Mouse (Mus musculus) cerebellum, adult (tissue): ENCODE results near the gene Copg1.

Experiments
- ATAC-seq: cut with Nextera tagmentation; 2 replicates; pipeline ENCODE4 v1.9.2; 2017; ENCODE audit warnings: mild to moderate bottlenecking, moderate library complexity, mixed read lengths; ENCODE audit not compliant: insufficient number of reproducible peaks, low FRiP score, low TSS enrichment

Copg1 gene

GRCm38 (mm10) chr6:87887594-87888233 is at the start of gene Copg1:
TSS of gene Copg1 (plus strand) at chr6:87887814.
- peak; percentile 89 for ATAC-seq

- peak; percentile 97 for ATAC-seq
Observed at GRCm38 (mm10) chr6:87838551-87839197, 48.9 kb upstream of the Copg1 start, which contains the start of gene Isy1. TSS of gene Isy1 (minus strand) at chr6:87838798.

DNA sequence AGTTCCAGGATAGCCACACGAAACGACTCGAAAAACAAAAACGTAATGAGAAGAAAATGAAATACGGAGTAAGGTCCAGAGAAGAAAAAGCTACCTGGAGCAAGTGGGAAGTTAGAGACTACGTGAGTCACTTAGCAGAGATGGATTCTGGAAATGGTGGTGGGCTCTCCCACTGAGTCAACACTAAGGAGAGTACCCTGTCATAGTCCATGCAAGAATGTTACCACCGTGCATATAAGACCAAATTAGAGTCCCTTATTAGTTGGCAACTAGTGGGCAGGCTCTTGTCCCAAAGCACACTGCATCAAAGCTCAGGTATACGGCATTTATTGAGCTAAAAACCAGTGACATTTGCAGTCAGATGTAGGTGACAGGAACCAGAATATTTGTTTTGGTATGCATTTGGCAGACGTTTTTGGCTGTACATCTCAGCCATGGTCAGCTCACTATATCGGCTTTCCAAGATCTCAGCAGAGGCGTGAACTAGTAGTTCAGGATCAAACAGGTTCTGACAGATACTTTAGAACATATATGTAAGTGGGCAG is 47.7 kb upstream of the Copg1 start:
- ATAC-seq: no peak

DNA sequence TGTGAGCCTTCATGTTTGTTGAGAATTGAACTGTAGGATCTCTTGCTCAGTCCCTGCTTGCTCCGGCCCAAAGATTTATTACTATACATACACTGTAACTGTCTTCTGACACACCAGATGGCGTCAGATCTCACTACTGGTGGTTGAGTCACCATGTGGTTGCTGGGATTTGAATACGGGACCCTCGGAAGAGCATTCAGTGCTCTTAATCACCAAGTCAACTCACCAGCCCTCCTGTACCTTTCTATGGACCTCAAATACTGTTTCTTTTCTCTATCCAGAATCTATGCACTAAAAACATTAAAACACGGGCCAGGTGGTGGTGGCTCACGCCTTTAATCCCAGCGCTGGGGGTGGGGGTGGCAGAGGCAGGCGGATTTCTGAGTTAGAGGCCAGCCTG is 46.0 kb upstream of the Copg1 start:
- ATAC-seq: no peak

DNA sequence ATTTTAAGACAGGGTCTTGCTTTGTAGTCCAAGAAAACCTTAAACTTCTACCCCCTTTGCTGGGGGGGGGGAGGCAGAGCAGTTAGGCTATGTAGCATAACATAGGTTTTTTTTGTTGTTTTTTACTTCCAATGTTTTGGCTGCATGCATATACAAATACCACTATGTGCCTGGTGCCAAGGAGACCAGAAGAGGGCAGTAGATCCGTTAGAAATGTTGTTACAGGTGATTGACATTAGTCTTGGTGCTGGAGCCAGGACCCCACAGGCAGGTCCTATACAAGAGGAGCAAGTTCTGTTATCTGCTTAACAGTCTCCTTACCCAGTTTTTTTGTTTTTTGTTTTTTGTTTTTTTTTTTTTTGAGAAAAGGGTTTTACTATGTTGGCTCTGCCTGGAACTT is 45.4 kb upstream of the Copg1 start:
- no peak for ATAC-seq

- no peak for ATAC-seq
Observed at GRCm38 (mm10) chr6:87845031-87845695, 42.5 kb upstream of the Copg1 start.

- no peak for ATAC-seq
Observed at GRCm38 (mm10) chr6:87846813-87847212, 40.8 kb upstream of the Copg1 start.

- no peak for ATAC-seq
Observed at GRCm38 (mm10) chr6:87849780-87850154, 37.8 kb upstream of the Copg1 start.

GRCm38 (mm10) chr6:87850155-87850899 is 37.3 kb upstream of the Copg1 start:
- ATAC-seq: peak; percentile 60

GRCm38 (mm10) chr6:87850900-87851614 is 36.6 kb upstream of the Copg1 start, which contains the start of gene Cnbp:
TSS of gene Cnbp (minus strand) at chr6:87851106.
- peak; percentile 96 for ATAC-seq

DNA sequence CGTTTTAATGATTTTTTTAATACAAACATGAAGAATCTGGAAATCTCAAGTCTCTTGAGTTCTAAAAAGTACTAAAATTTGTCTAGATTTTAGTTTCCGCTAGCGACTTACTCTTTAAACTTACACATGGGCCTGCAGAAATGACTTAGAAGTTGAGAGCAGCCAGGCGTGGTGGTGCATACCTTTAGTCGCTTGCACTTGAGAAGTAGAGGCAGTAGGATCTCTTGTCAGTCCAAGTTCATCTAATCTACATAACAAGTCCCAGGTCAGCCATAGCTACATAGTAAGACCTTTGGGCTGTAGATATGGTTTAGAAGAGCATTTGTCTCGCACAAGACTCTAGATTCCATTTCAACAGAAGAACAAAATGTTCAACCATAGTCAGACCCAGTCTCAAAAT is 35.7 kb upstream of the Copg1 start:
- no peak for ATAC-seq

- ATAC-seq: no peak
Observed at GRCm38 (mm10) chr6:87853446-87853845, 34.2 kb upstream of the Copg1 start.

DNA sequence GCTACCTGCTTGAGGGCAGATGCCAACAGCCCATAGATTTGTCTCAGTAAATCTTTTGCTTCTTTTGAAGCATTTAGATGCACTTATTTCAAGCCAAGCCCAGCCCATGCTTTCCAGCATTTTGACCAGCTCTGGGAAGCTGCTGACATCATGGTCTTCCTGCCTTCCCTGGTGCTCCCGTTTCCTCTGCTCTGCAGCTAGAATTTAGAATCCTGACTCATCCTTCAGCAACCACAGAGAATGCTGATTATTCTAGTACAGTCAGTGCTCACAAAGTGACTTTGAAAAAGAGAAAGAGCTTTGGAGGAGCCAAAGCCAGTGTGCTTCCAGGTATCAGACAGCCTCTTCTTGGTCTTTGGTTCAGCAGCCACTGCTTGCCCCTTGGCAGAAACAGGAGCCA is 30.5 kb upstream of the Copg1 start:
- no peak for ATAC-seq

- no peak for ATAC-seq
Observed at GRCm38 (mm10) chr6:87866211-87866610, 21.4 kb upstream of the Copg1 start.

GRCm38 (mm10) chr6:87867256-87867655 is 20.4 kb upstream of the Copg1 start:
- ATAC-seq: no peak

DNA sequence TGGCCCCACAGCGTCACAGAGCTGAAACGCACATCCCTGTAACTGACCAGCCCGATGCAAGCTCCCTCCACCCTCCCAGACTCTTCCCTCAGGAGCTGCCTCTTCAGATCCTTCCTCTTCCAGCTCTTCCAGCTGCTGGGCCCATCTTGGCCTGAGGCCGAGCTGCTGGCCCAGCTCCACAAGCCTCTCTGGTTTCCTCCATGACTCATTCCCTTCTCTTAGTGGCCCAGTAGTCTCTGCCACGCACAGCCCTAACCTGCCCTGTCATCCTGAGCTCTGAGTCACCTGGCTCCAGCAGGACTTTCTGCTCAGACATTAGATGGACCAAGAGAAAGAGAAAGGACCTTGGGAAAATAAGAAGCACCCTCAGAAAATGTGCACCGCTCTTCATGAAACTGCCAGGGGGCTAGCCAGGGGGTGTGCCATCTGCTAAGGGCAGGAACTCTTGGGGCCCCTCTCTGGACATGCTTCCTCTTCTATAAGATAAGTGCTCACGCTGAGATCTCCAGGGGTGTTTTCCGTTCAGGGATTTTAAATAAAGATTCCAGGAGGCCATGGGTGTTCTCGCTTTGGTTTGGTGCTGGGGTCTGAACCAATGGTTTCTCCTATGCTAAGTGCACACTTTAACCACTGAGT is 18.6 kb upstream of the Copg1 start:
- no peak for ATAC-seq

DNA sequence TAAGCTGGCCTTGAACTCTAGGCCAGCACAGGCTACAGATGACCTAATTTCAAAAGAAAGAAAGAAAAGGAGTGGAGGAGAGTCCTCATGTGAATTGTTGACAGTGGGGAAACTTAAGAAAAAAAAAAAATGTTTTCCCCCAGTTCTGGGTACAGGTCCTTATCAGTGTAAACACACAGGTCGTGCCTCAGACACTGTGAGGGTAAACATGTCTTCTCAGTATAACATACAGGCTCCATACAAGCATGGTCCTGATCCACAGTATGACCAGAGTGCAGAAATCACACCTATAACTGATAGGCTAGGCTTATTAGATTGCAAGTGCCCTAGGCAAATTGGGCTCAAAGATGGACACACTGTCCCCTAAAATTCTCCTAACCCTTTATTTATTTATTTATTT is 17.2 kb upstream of the Copg1 start:
- ATAC-seq: no peak

- no peak for ATAC-seq
Observed at GRCm38 (mm10) chr6:87871240-87871639, 16.4 kb upstream of the Copg1 start.

- ATAC-seq: no peak
Observed at GRCm38 (mm10) chr6:87873104-87873503, 14.5 kb upstream of the Copg1 start.

GRCm38 (mm10) chr6:87873963-87874362 is 13.7 kb upstream of the Copg1 start:
- no peak for ATAC-seq
